Mouse (Mus musculus): ENCODE measurements around the gene Anapc13.

GRCm38 (mm10) chr9:102675922-102676321, 49.8 kb downstream of the Anapc13 start:
- TF ChIP-seq CTCF (IDR thresholded peaks at IDR 0.05; ENCODE audit: insufficient read depth, low read depth, low read length), result no peak
- TF ChIP-seq POLR2A (IDR thresholded peaks at IDR 0.05; ENCODE audit: insufficient read depth, low read depth, low read length), result no peak

Measured in olfactory bulb, adult 2 months (tissue).